Comparison of ENCODE assay signal across 38 mouse cellular contexts in the genomic region with DNA sequence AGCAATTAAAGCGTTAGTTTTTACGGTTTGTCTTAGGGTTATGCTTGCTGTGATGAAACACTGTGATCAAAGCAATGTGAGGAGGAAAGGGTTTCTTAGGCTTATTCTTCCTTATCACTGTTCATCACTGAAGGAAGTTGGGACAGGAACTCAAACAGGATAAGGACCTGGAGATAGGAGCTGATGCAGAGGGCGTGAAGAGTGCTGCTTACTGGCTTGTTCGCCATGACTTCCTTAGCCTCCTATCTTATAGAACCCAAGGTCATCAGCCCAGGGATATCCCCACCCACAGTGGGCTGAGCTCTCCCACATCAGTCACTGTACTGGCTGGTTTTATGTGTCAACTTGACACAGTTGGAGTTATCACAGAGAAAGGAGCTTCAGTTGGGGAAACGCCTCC. TPM values are rescaled to one million over a fixed set of nuclear protein-coding genes. Genes with fewer than 3 reads are reported as not detected.
"Had no signal": no experiment of that assay in that cellular context is flagged by ENCODE, and none has a peak within 500 bp of the region (broad histone marks: within the 10 kb centered on the region; RNA-seq: fewer than 3 reads in every experiment).

No protein-coding gene starts in this region.

- H3K36me3 ChIP-seq: limb, embryonic 10.5 days; limb, embryonic 12.5 days; limb, embryonic 13.5 days; limb, embryonic 15.5 days; liver, embryonic 12.5 days; liver, embryonic 13.5 days; liver, embryonic 15.5 days; lung, embryonic 15.5 days; midbrain, embryonic 12.5 days; midbrain, embryonic 13.5 days; midbrain, embryonic 15.5 days; neural tube, embryonic 12.5 days; neural tube, embryonic 13.5 days had no signal

- H3K27ac ChIP-seq: limb, embryonic 10.5 days; limb, embryonic 12.5 days; limb, embryonic 13.5 days; limb, embryonic 15.5 days; liver, embryonic 12.5 days; liver, embryonic 13.5 days; liver, embryonic 14.5 days; liver, embryonic 15.5 days; lung, embryonic 15.5 days; macrophage; midbrain, embryonic 12.5 days; midbrain, embryonic 13.5 days; midbrain, embryonic 15.5 days; neural tube, embryonic 12.5 days; neural tube, embryonic 13.5 days had no signal

- H3K9ac ChIP-seq: limb, embryonic 12.5 days; limb, embryonic 13.5 days; limb, embryonic 15.5 days; liver, embryonic 12.5 days; liver, embryonic 13.5 days; liver, embryonic 14.5 days; liver, embryonic 15.5 days; liver, postnatal 0 days; lung, embryonic 14.5 days; lung, embryonic 15.5 days; midbrain, embryonic 12.5 days; midbrain, embryonic 13.5 days; midbrain, embryonic 15.5 days; neural tube, embryonic 12.5 days; neural tube, embryonic 13.5 days had no signal

- H3K4me2 ChIP-seq: limb, embryonic 12.5 days; limb, embryonic 13.5 days; limb, embryonic 15.5 days; liver, embryonic 11.5 days; liver, embryonic 12.5 days; liver, embryonic 13.5 days; liver, embryonic 15.5 days; lung, embryonic 14.5 days; lung, embryonic 15.5 days; midbrain, embryonic 11.5 days; midbrain, embryonic 12.5 days; midbrain, embryonic 13.5 days; midbrain, embryonic 15.5 days; neural tube, embryonic 12.5 days; neural tube, embryonic 13.5 days had no signal

- H3K4me3 ChIP-seq: limb, embryonic 10.5 days; limb, embryonic 12.5 days; limb, embryonic 13.5 days; limb, embryonic 15.5 days; liver, embryonic 12.5 days; liver, embryonic 13.5 days; liver, embryonic 15.5 days; lung, embryonic 15.5 days; megakaryocyte, embryonic 14.5 days; midbrain, embryonic 12.5 days; midbrain, embryonic 13.5 days; midbrain, embryonic 15.5 days; myocyte; neural tube, embryonic 12.5 days; neural tube, embryonic 13.5 days had no signal

- H3K9me3 ChIP-seq: limb, embryonic 10.5 days; limb, embryonic 12.5 days; limb, embryonic 13.5 days; limb, embryonic 15.5 days; liver, embryonic 12.5 days; liver, embryonic 13.5 days; liver, embryonic 15.5 days; lung, embryonic 15.5 days; megakaryocyte, embryonic 14.5 days; midbrain, embryonic 12.5 days; midbrain, embryonic 13.5 days; midbrain, embryonic 15.5 days; neural tube, embryonic 12.5 days; neural tube, embryonic 13.5 days had no signal

- DNase-seq: left cerebral cortex, postnatal 4 days; liver; liver, embryonic 13.5 days; liver, postnatal 0 days; lung, adult 18-20 months; lung, adult 2 months; lung, embryonic 14.5 days; lung, postnatal 10 days; lung, postnatal 14 days; lung, postnatal 36 days; lung, postnatal 4 days; midbrain, embryonic 14.5 days had no signal

- H3K4me1 ChIP-seq: limb, embryonic 10.5 days; limb, embryonic 12.5 days; limb, embryonic 13.5 days; limb, embryonic 15.5 days; liver, embryonic 12.5 days; liver, embryonic 13.5 days; liver, embryonic 15.5 days; lung, embryonic 15.5 days; megakaryocyte, embryonic 14.5 days; midbrain, embryonic 12.5 days; midbrain, embryonic 13.5 days; midbrain, embryonic 15.5 days; neural tube, embryonic 12.5 days; neural tube, embryonic 13.5 days had no signal

- ATAC-seq: liver, embryonic 12.5 days; liver, postnatal 0 days; lung, postnatal 0 days; midbrain, embryonic 13.5 days; midbrain, embryonic 15.5 days; midbrain, embryonic 16.5 days had no signal

- H3K27me3 ChIP-seq: limb, embryonic 12.5 days; limb, embryonic 13.5 days; limb, embryonic 15.5 days; liver, embryonic 12.5 days; liver, embryonic 13.5 days; liver, embryonic 15.5 days; lung, embryonic 15.5 days; midbrain, embryonic 12.5 days; midbrain, embryonic 13.5 days; midbrain, embryonic 15.5 days; neural tube, embryonic 12.5 days; neural tube, embryonic 13.5 days had no signal

RNA-seq across cellular contexts. Expression of gene Adra1d, which starts 50.4 kb away (rescaled TPM):
- total RNA-seq: liver, adult 2 months; megakaryocyte progenitor cell, adult 5-6 weeks; megakaryocyte, adult 5-6 weeks; megakaryocyte-erythroid progenitor cell, adult 5-6 weeks; monocyte, adult 5-6 weeks had no signal
- polyA plus RNA-seq: limb, embryonic 10.5 days; limb, embryonic 11.5 days; limb, embryonic 12.5 days; macrophage; midbrain, embryonic 13.5 days; midbrain, embryonic 14.5 days; midbrain, embryonic 16.5 days had no signal
